Mouse (Mus musculus): ENCODE measurements at regions not wholly inside any gene's neighbourhood (a gene's known extent, or its start where the extent isn't known, plus 50 kb on each side); places are given as distances from the start of the nearest gene placed in this dataset.

DNA sequence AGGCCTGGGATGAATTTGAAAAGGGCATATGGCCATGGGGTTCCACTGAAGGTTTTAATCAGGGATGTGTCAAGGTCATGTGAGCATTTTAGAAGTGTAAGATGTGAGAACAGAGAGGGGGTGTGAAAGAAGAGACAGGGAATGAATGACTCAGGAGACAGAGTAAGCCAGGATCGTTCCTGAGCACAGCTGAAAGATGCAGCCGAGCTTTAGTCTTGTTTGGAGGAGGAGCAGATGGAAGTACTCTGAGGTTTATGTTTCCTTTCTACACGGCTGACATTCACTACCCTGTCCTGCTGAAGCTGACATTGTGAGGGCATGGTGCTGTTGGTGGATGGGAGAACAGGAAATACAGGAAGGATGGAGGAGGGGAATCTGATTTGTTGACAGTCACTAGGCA lies 142.0 kb downstream of the Dmrta2 start:
- H3K9me3 ChIP-seq (ENCODE audit: control insufficient read depth, insufficient read depth, low read depth, low read length) = no peaks in the 10 kb centered on the region
- in situ Hi-C loops (cut with MboI; ENCODE audit: low sequenced_read_pairs in 2 of 2, unreplicated experiment in 2 of 2) = no loop called here
- no peak for DNase-seq (ENCODE audit: low read depth, low spot score)
- H3K36me3 ChIP-seq (ENCODE audit: control insufficient read depth, insufficient read depth, low read length, poor library complexity, severe bottlenecking) = no peaks in the 10 kb centered on the region
- no peak overlapping the region for H3K27ac ChIP-seq (ENCODE audit: insufficient read depth, low read depth, low read length, poor library complexity, severe bottlenecking)
- TF ChIP-seq CHD2 (IDR thresholded peaks at IDR 0.05; ENCODE audit: low read depth, low read length) (no peak), ZNF384 (IDR thresholded peaks at IDR 0.05; ENCODE audit: low read depth, low read length) (no peak), HCFC1 (IDR thresholded peaks at IDR 0.05; ENCODE audit: borderline replicate concordance, insufficient read depth, low read length) (no peak), ZC3H11A (IDR thresholded peaks at IDR 0.05; ENCODE audit: borderline replicate concordance, low read depth, low read length) (no peak), MAFK (IDR thresholded peaks at IDR 0.05; ENCODE audit: insufficient read depth, low read depth, low read length) (no peak)
- no peak overlapping the region for H3K9ac ChIP-seq (ENCODE audit: insufficient read depth, low read depth, low read length, poor library complexity, severe bottlenecking)
- H3K4me3 ChIP-seq (ENCODE audit: insufficient read depth in 1 of 2, low read depth in 1 of 2, low read length in 2 of 2, poor library complexity in 1 of 2, severe bottlenecking in 1 of 2) = no peak overlapping the region
- H3K4me1 ChIP-seq (ENCODE audit: control insufficient read depth in 2 of 2, insufficient read depth in 2 of 2, low read length in 2 of 2, poor library complexity in 1 of 2) = no peaks in the 10 kb centered on the region

DNA sequence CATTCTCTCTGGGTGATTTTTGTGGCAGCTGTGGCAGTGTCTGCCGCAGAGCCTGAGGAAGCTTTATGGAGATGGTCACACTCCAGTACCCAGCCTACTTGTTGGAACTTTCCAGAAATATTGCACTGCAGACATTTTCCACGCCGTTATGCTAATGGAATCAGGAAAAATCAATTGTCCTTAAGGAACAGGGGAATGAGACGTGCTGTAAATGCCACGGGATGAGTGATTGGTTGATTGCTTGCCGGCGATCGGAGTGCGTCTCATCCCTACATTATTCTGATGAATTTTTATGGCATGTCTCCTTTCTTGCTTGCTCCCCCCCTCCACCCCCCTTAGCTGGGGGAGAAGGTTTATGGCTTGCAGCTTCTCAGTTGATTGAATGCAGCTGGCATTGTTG lies 142.9 kb downstream of the Dmrta2 start:
- Histone ChIP-seq H3K4me1 (ENCODE audit: control insufficient read depth in 2 of 2, insufficient read depth in 2 of 2, low read length in 2 of 2, poor library complexity in 1 of 2) (no peaks in the 10 kb centered on the region), H3K4me3 (ENCODE audit: insufficient read depth in 1 of 2, low read depth in 1 of 2, low read length in 2 of 2, poor library complexity in 1 of 2, severe bottlenecking in 1 of 2) (no peak overlapping the region), H3K36me3 (ENCODE audit: control insufficient read depth, insufficient read depth, low read length, poor library complexity, severe bottlenecking) (no peaks in the 10 kb centered on the region), H3K27ac (ENCODE audit: insufficient read depth, low read depth, low read length, poor library complexity, severe bottlenecking) (no peak overlapping the region), H3K9ac (ENCODE audit: insufficient read depth, low read depth, low read length, poor library complexity, severe bottlenecking) (no peak overlapping the region), H3K9me3 (ENCODE audit: control insufficient read depth, insufficient read depth, low read depth, low read length) (no peaks in the 10 kb centered on the region)
- TF ChIP-seq ZNF384 (IDR thresholded peaks at IDR 0.05; ENCODE audit: low read depth, low read length) = no peak
- no peak for TF ChIP-seq HCFC1 (IDR thresholded peaks at IDR 0.05; ENCODE audit: borderline replicate concordance, insufficient read depth, low read length)
- no peak for TF ChIP-seq CHD2 (IDR thresholded peaks at IDR 0.05; ENCODE audit: low read depth, low read length)
- no peak for DNase-seq (ENCODE audit: low read depth, low spot score)
- in situ Hi-C loops (cut with MboI; ENCODE audit: low sequenced_read_pairs in 2 of 2, unreplicated experiment in 2 of 2) = no loop called here

DNA sequence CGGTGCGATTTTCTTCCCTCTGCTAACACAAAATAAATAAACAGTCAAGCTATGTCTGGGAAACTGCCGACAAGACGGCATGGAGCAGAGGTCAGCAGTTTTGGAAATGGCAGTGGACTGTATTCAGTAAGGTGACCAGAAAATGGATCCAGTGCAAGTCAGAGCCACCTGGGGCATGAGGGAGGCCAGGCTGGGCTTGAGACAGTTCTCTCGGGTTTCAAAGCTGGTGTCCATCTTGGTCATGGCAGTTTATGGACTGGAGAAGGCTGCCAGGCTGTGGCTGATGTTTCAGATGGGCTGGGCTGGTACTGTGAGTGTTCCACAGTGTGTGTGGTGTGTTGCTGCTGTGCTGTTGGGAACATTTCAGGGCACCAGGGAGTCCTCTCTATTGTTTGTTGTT lies 143.6 kb downstream of the Dmrta2 start:
- Histone ChIP-seq H3K27ac (ENCODE audit: insufficient read depth, low read depth, low read length, poor library complexity, severe bottlenecking) (no peak overlapping the region), H3K36me3 (ENCODE audit: control insufficient read depth, insufficient read depth, low read length, poor library complexity, severe bottlenecking) (no peaks in the 10 kb centered on the region), H3K4me3 (ENCODE audit: insufficient read depth in 1 of 2, low read depth in 1 of 2, low read length in 2 of 2, poor library complexity in 1 of 2, severe bottlenecking in 1 of 2) (no peak overlapping the region), H3K9me3 (ENCODE audit: control insufficient read depth, insufficient read depth, low read depth, low read length) (no peaks in the 10 kb centered on the region), H3K9ac (ENCODE audit: insufficient read depth, low read depth, low read length, poor library complexity, severe bottlenecking) (no peak overlapping the region), H3K4me1 (ENCODE audit: control insufficient read depth in 2 of 2, insufficient read depth in 2 of 2, low read length in 2 of 2, poor library complexity in 1 of 2) (no peaks in the 10 kb centered on the region)
- no peak for DNase-seq (ENCODE audit: low read depth, low spot score)
- TF ChIP-seq CHD2 (IDR thresholded peaks at IDR 0.05; ENCODE audit: low read depth, low read length) = no peak
- in situ Hi-C loops (cut with MboI; ENCODE audit: low sequenced_read_pairs in 2 of 2, unreplicated experiment in 2 of 2) = no loop called here

DNA sequence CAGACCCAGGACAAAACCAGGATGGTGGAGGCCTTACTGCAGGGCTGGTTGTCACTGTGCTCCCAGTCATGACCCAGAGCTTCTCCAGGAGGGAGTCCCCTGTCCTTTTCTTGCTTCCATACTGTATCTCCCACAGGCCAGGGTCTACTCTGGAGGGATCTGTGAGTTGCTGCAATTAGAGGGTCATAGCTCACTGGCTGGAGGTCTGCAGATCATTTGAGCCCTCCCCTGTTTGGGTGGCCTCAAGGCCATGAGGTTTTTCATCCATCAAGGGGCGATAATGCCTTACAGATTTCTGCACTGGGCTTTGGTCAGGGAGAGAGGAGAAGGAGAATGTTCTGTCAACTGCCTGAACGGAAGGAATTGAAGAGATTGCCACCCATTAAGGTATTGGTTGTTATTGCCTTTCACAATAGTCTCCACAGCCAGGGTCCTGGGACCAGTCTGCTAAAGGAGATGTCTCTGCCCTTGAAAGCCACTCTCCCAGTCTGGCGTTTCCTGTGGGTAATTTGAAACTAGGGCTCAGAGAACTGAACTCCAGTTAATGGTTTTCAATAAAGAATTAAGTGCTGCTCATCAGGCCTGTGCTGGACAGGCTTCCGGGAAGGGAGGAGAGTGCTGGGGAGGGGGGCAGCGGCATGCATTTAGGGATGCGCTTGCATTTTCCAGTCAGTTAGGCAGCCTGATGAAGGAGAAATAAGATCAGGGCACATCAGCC lies 147.4 kb downstream of the Dmrta2 start:
- H3K27ac ChIP-seq (ENCODE audit: insufficient read depth, low read depth, low read length, poor library complexity, severe bottlenecking) = no peak overlapping the region
- H3K9me3 ChIP-seq (ENCODE audit: control insufficient read depth, insufficient read depth, low read depth, low read length) = no peaks in the 10 kb centered on the region
- no peaks in the 10 kb centered on the region for H3K36me3 ChIP-seq (ENCODE audit: control insufficient read depth, insufficient read depth, low read length, poor library complexity, severe bottlenecking)
- no peak for DNase-seq (ENCODE audit: low read depth, low spot score)
- H3K4me3 ChIP-seq (ENCODE audit: insufficient read depth in 1 of 2, low read depth in 1 of 2, low read length in 2 of 2, poor library complexity in 1 of 2, severe bottlenecking in 1 of 2) = no peak overlapping the region
- TF ChIP-seq ZC3H11A (IDR thresholded peaks at IDR 0.05; ENCODE audit: borderline replicate concordance, low read depth, low read length) (no peak), ZNF384 (IDR thresholded peaks at IDR 0.05; ENCODE audit: low read depth, low read length) (no peak), CHD2 (IDR thresholded peaks at IDR 0.05; ENCODE audit: low read depth, low read length) (no peak), MAFK (IDR thresholded peaks at IDR 0.05; ENCODE audit: insufficient read depth, low read depth, low read length) (no peak), HCFC1 (IDR thresholded peaks at IDR 0.05; ENCODE audit: borderline replicate concordance, insufficient read depth, low read length) (no peak)
- H3K4me1 ChIP-seq (ENCODE audit: control insufficient read depth in 2 of 2, insufficient read depth in 2 of 2, low read length in 2 of 2, poor library complexity in 1 of 2) = no peaks in the 10 kb centered on the region
- no peak overlapping the region for H3K9ac ChIP-seq (ENCODE audit: insufficient read depth, low read depth, low read length, poor library complexity, severe bottlenecking)
- in situ Hi-C loops (cut with MboI; ENCODE audit: low sequenced_read_pairs in 2 of 2, unreplicated experiment in 2 of 2) = no loop called here

DNA sequence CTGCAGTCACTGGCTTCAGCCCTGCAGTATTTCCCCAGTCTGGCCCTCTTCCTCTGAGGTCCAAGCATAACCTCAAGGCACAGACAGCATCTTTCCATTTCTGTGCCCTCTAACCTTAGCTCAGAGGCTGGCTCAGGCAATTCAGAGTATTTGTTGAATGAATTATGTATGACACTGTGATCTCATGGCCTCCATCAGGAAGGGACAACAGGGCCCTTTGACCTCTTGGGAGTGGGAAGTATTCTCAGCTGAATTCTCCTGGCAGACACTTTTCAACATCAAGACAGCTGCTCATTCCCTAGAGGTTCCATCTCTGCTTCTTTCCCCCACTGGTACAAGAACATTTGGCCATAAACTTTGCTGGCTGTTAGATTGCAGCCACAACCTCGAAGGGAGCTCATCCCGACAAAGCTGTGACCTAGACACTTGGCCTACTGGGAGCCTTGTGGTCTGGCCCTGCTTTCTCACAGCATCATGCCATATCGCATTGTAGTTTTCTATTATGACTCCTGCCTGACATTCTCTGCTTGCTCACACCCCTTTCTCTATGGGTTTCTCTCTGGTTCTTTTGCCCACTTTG lies 150.2 kb downstream of the Dmrta2 start:
- in situ Hi-C loops (cut with MboI; ENCODE audit: low sequenced_read_pairs in 2 of 2, unreplicated experiment in 2 of 2) = no loop called here
- no peak for TF ChIP-seq ZNF384 (IDR thresholded peaks at IDR 0.05; ENCODE audit: low read depth, low read length)
- no peak for TF ChIP-seq MAFK (IDR thresholded peaks at IDR 0.05; ENCODE audit: insufficient read depth, low read depth, low read length)
- TF ChIP-seq HCFC1 (IDR thresholded peaks at IDR 0.05; ENCODE audit: borderline replicate concordance, insufficient read depth, low read length) = no peak
- no peak for TF ChIP-seq ZC3H11A (IDR thresholded peaks at IDR 0.05; ENCODE audit: borderline replicate concordance, low read depth, low read length)
- no peak for TF ChIP-seq CHD2 (IDR thresholded peaks at IDR 0.05; ENCODE audit: low read depth, low read length)
- no peak for DNase-seq (ENCODE audit: low read depth, low spot score)

More for the DNA sequence above, 150.2 kb downstream of the Dmrta2 start:
- Histone ChIP-seq H3K9me3 (ENCODE audit: control insufficient read depth, insufficient read depth, low read depth, low read length) (no peaks in the 10 kb centered on the region), H3K4me3 (ENCODE audit: insufficient read depth in 1 of 2, low read depth in 1 of 2, low read length in 2 of 2, poor library complexity in 1 of 2, severe bottlenecking in 1 of 2) (no peak overlapping the region), H3K36me3 (ENCODE audit: control insufficient read depth, insufficient read depth, low read length, poor library complexity, severe bottlenecking) (no peaks in the 10 kb centered on the region), H3K9ac (ENCODE audit: insufficient read depth, low read depth, low read length, poor library complexity, severe bottlenecking) (no peak overlapping the region), H3K27ac (ENCODE audit: insufficient read depth, low read depth, low read length, poor library complexity, severe bottlenecking) (no peak overlapping the region), H3K4me1 (ENCODE audit: control insufficient read depth in 2 of 2, insufficient read depth in 2 of 2, low read length in 2 of 2, poor library complexity in 1 of 2) (no peaks in the 10 kb centered on the region)
